Mouse (Mus musculus): ENCODE measurements around the gene Pla2g16. TPM values are rescaled to one million over a fixed set of nuclear protein-coding genes. Genes with fewer than 3 reads are reported as not detected.

Pla2g16 gene
- polyA plus RNA-seq, 1 experiment from 2014 or later = 12.9 TPM

- Histone ChIP-seq H3K36me3 (no peaks in the 10 kb centered on the region), H3K4me1 (peaks cover 3% of the 10 kb centered on the region), H3K9me3 (no peaks in the 10 kb centered on the region), H3K4me3 (no peak overlapping the region), H3K27me3 (no peaks in the 10 kb centered on the region), H3K27ac (no peak overlapping the region), H3K4me2 (no peak overlapping the region), H3K9ac (no peak overlapping the region)
- 52% methylated on average over 4 of the region's 4 CpGs for WGBS
- ATAC-seq (ENCODE audit: insufficient number of reproducible peaks, low FRiP score, low TSS enrichment, low read depth) = no peak
Measured at GRCm38 (mm10) chr19:7598481-7598880, 41.2 kb downstream of the Pla2g16 start.

DNA sequence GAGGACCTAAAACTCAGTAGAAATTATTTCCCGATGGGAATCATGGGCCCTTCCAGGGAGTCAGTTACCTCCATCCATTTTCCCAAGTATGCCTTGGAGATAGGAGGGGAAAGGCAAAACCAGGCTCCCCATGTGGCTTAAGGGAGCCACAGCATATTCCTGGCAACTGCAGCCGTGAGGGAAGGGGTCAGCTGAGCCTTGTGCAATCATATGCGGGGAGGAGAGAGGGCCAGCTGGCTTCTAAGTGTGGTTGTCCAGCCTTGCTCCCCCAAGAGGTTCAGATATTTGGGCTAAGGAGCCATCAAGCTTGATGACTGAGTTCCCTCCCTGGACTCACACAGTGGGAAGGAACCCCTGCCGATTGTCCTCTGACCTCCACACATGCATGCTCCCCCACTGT, 44.3 kb downstream of the Pla2g16 start:
- H3K4me1 ChIP-seq = peaks cover 14% of the 10 kb centered on the region
- 78% methylated on average over 4 of the region's 4 CpGs for WGBS
- H3K27me3 ChIP-seq = no peaks in the 10 kb centered on the region
- no peak overlapping the region for H3K27ac ChIP-seq
- no peak overlapping the region for H3K4me2 ChIP-seq
- no peak for ATAC-seq (ENCODE audit: insufficient number of reproducible peaks, low FRiP score, low TSS enrichment, low read depth)
- no peaks in the 10 kb centered on the region for H3K9me3 ChIP-seq
- no peak overlapping the region for H3K4me3 ChIP-seq
- H3K9ac ChIP-seq = no peak overlapping the region
- H3K36me3 ChIP-seq = no peaks in the 10 kb centered on the region

GRCm38 (mm10) chr19:7604107-7604506, 46.8 kb downstream of the Pla2g16 start:
- Histone ChIP-seq H3K27ac (no peak overlapping the region), H3K4me2 (no peak overlapping the region), H3K36me3 (no peaks in the 10 kb centered on the region), H3K27me3 (no peaks in the 10 kb centered on the region), H3K4me1 (peaks cover 30% of the 10 kb centered on the region), H3K4me3 (no peak overlapping the region), H3K9me3 (no peaks in the 10 kb centered on the region), H3K9ac (no peak overlapping the region)
- WGBS = 94% methylated on average over 10 of the region's 10 CpGs
- no peak for ATAC-seq (ENCODE audit: insufficient number of reproducible peaks, low FRiP score, low TSS enrichment, low read depth)

- H3K4me1 ChIP-seq = peaks cover 30% of the 10 kb centered on the region
- H3K4me2 ChIP-seq = no peak overlapping the region
- H3K9me3 ChIP-seq = no peaks in the 10 kb centered on the region
- no peak for ATAC-seq (ENCODE audit: insufficient number of reproducible peaks, low FRiP score, low TSS enrichment, low read depth)
- H3K27me3 ChIP-seq = no peaks in the 10 kb centered on the region
- no peak overlapping the region for H3K9ac ChIP-seq
- no peaks in the 10 kb centered on the region for H3K36me3 ChIP-seq
- no peak overlapping the region for H3K4me3 ChIP-seq
- H3K27ac ChIP-seq = no peak overlapping the region
Measured at GRCm38 (mm10) chr19:7605013-7605412, 47.8 kb downstream of the Pla2g16 start.

GRCm38 (mm10) chr19:7605930-7606783, 48.9 kb downstream of the Pla2g16 start:
- H3K27me3 ChIP-seq = no peaks in the 10 kb centered on the region
- WGBS = 4% methylated on average over 15 of the region's 15 CpGs
- peak; percentile 48 for ATAC-seq (ENCODE audit: insufficient number of reproducible peaks, low FRiP score, low TSS enrichment, low read depth)
- H3K4me1 ChIP-seq = peaks cover 27% of the 10 kb centered on the region
- peak overlapping the region; percentile 56 for H3K4me2 ChIP-seq
- no peak overlapping the region for H3K9ac ChIP-seq
- H3K9me3 ChIP-seq = no peaks in the 10 kb centered on the region
- H3K36me3 ChIP-seq = no peaks in the 10 kb centered on the region
- H3K4me3 ChIP-seq = peak overlapping the region; percentile 29
- peak overlapping the region; percentile 72 for H3K27ac ChIP-seq

GRCm38 (mm10) chr19:7606801-7607689, 49.8 kb downstream of the Pla2g16 start, which contains the start of gene Lgals12:
TSS of gene Lgals12 (minus strand) at chr19:7607193.
- 7% methylated on average over 15 of the region's 15 CpGs for WGBS
- no peaks in the 10 kb centered on the region for H3K9me3 ChIP-seq
- H3K27me3 ChIP-seq = no peaks in the 10 kb centered on the region
- H3K4me1 ChIP-seq = peaks cover 32% of the 10 kb centered on the region
- peak within 1 kb of the TSS; percentile 29 for H3K4me3 ChIP-seq
- no peak within 1 kb of the TSS for H3K9ac ChIP-seq
- H3K36me3 ChIP-seq = no peaks in the 10 kb centered on the region
- no peak for ATAC-seq (ENCODE audit: insufficient number of reproducible peaks, low FRiP score, low TSS enrichment, low read depth)
- peak within 1 kb of the TSS; percentile 72 for H3K27ac ChIP-seq
- peak within 1 kb of the TSS; percentile 56 for H3K4me2 ChIP-seq

DNA sequence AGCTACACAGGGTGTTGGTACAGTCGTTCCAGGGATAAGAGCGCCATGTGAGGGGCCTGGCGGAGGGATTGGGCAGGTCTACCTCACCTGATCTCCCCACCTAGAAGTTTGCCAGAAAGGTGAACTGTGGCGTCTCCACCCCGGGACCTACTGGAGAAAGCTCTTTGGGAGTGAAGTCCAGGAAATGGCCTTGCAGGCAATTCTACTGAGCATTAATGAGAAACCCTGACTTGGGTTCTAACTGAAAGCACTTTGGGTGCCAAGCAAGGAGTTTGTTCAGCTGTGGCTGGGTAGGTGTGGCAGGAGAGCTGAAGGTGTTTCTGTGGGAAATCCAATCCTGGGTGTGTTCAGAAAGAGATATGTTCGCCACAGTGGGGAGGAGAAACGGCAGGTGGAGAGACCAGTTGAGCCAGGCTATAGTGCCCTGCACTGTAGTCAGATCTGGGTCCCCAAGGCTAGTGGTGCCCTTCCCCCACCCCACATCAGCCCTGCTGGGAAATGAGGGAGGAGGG, 50.5 kb downstream of the Pla2g16 start:
- Histone ChIP-seq H3K27ac (peak overlapping the region; percentile 72), H3K9ac (no peak overlapping the region), H3K36me3 (no peaks in the 10 kb centered on the region), H3K4me3 (no peak overlapping the region), H3K27me3 (peaks cover 4% of the 10 kb centered on the region; the same call in 1 of the 2 replicates), H3K9me3 (no peaks in the 10 kb centered on the region), H3K4me2 (no peak overlapping the region), H3K4me1 (peaks cover 39% of the 10 kb centered on the region)
- no peak for ATAC-seq (ENCODE audit: insufficient number of reproducible peaks, low FRiP score, low TSS enrichment, low read depth)
- 61% methylated on average over 7 of the region's 7 CpGs for WGBS

GRCm38 (mm10) chr19:7611942-7612757, 54.9 kb downstream of the Pla2g16 start, which contains the start of gene Hrasls5:
TSS of gene Hrasls5 (plus strand) at chr19:7612541.
- peak within 1 kb of the TSS; percentile 96 for H3K4me2 ChIP-seq
- WGBS = 2% methylated on average over 54 of the region's 54 CpGs
- peak within 1 kb of the TSS; percentile 44 for H3K4me3 ChIP-seq
- ATAC-seq (ENCODE audit: insufficient number of reproducible peaks, low FRiP score, low TSS enrichment, low read depth) = 0 out of 2 replicates have a peak, but pooled peaks have one; percentile 59
- H3K4me1 ChIP-seq = peaks cover 24% of the 10 kb centered on the region
- H3K9ac ChIP-seq = peak within 1 kb of the TSS; percentile 35
- no peak within 1 kb of the TSS for H3K27ac ChIP-seq
- H3K9me3 ChIP-seq = no peaks in the 10 kb centered on the region
- H3K36me3 ChIP-seq = no peaks in the 10 kb centered on the region
- H3K27me3 ChIP-seq = peaks cover 7% of the 10 kb centered on the region; the same call in 1 of the 2 replicates

DNA sequence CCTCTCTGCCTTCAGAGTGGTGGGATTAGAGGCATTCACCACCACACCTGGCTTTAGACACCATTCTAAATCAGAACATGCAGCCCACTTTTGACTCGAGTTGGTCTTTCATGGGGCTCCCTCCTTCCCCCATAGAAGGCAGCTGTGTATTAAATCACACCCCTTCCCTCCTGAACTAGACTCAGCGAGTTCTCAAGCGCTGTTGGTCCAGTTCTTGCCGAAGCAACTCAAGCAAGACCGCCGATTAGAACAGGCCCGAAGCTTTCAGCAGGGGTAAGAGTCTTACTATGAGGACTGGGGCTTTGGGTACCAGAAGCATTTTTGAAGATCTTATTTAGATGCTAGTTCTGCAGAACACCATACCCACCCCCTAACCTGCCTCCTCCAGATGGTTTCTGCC, 55.9 kb downstream of the Pla2g16 start:
- no peak overlapping the region for H3K4me2 ChIP-seq
- peaks cover 16% of the 10 kb centered on the region for H3K4me1 ChIP-seq
- no peak for ATAC-seq (ENCODE audit: insufficient number of reproducible peaks, low FRiP score, low TSS enrichment, low read depth)
- H3K36me3 ChIP-seq = no peaks in the 10 kb centered on the region
- no peaks in the 10 kb centered on the region for H3K9me3 ChIP-seq
- no peak overlapping the region for H3K4me3 ChIP-seq
- no peak overlapping the region for H3K27ac ChIP-seq
- H3K27me3 ChIP-seq = peaks cover 7% of the 10 kb centered on the region; the same call in 1 of the 2 replicates
- 75% methylated on average over 7 of the region's 7 CpGs for WGBS
- no peak overlapping the region for H3K9ac ChIP-seq

GRCm38 (mm10) chr19:7616231-7616930, 59.1 kb downstream of the Pla2g16 start:
- H3K9me3 ChIP-seq = no peaks in the 10 kb centered on the region
- peaks cover 16% of the 10 kb centered on the region for H3K4me1 ChIP-seq
- no peak overlapping the region for H3K27ac ChIP-seq
- no peaks in the 10 kb centered on the region for H3K36me3 ChIP-seq
- no peak for ATAC-seq (ENCODE audit: insufficient number of reproducible peaks, low FRiP score, low TSS enrichment, low read depth)
- H3K27me3 ChIP-seq = peaks cover 10% of the 10 kb centered on the region; the same call in 1 of the 2 replicates
- 74% methylated on average over 5 of the region's 5 CpGs for WGBS
- no peak overlapping the region for H3K4me2 ChIP-seq
- H3K9ac ChIP-seq = no peak overlapping the region
- H3K4me3 ChIP-seq = no peak overlapping the region

Data from limb, embryonic 15.5 days (tissue).